Mouse (Mus musculus) thymus, adult 2 months (tissue): ENCODE measurements at regions not wholly inside any gene's neighbourhood (a gene's known extent, or its start where the extent isn't known, plus 50 kb on each side); places are given as distances from the start of the nearest gene placed in this dataset.
"Not testable (repeated sequence)": the region's sequence is repeated elsewhere in the genome, so short reads cannot be mapped to it uniquely, and the experiment has no call there.

ENCODE experiments used
- DNase-seq: peaks from one replicate; pipeline ENCODE4 v3.0.0; 2021
- H3K27ac ChIP-seq: fragments of 200-500 bp; 2 replicates; pipeline ENCODE4 v1.5.1; 2012; ENCODE audit warnings: low read length, control low read depth; ENCODE audit not compliant: control insufficient read depth, insufficient read depth
- H3K27me3 ChIP-seq: fragments of 200-500 bp; 2 replicates; pipeline ENCODE4 v1.6.1; 2012; ENCODE audit warnings: mild to moderate bottlenecking, low read length, moderate library complexity, mixed read lengths; ENCODE audit not compliant: control insufficient read depth, insufficient read depth
- H3K36me3 ChIP-seq: fragments of 200-500 bp; 2 replicates; pipeline ENCODE4 v1.6.1; 2012; ENCODE audit warnings: mild to moderate bottlenecking, low read length, moderate library complexity; ENCODE audit not compliant: control insufficient read depth, insufficient read depth
- H3K4me1 ChIP-seq: fragments of 200-500 bp; replicated peaks from 2 replicates; pipeline ENCODE4 v1.6.1; 2012; ENCODE audit warnings: low read length; ENCODE audit not compliant: control insufficient read depth, insufficient read depth
- H3K4me3 ChIP-seq: fragments of 200-500 bp; 2 replicates; pipeline ENCODE4 v1.5.1; 2012; ENCODE audit warnings: mild to moderate bottlenecking, low read length, control low read depth, moderate library complexity; ENCODE audit not compliant: control insufficient read depth, insufficient read depth
- CTCF ChIP-seq: fragments of 200-500 bp; IDR thresholded peaks from 2 replicates; pipeline ENCODE4 v1.5.1; 2012; ENCODE audit warnings: mild to moderate bottlenecking, control low read depth, low read length, moderate library complexity, borderline replicate concordance; ENCODE audit not compliant: control insufficient read depth, poor library complexity, insufficient read depth; ENCODE audit errors: extremely low read depth
- POLR2A ChIP-seq: fragments of 200-500 bp; IDR thresholded peaks from 2 replicates; pipeline ENCODE4 v1.6.1; 2012; ENCODE audit warnings: mild to moderate bottlenecking, low read length, control low read depth, moderate library complexity; ENCODE audit not compliant: control insufficient read depth, poor library complexity, insufficient read depth; ENCODE audit errors: extremely low read depth
- WGBS: fragments of 180-500 bp; shearing (Covaris S2); methylation state at CpG from one replicate; pipeline ENCODE4 v1.1.7; 2018; 5-methylcytosine and 5-hydroxymethylcytosine counted together

DNA sequence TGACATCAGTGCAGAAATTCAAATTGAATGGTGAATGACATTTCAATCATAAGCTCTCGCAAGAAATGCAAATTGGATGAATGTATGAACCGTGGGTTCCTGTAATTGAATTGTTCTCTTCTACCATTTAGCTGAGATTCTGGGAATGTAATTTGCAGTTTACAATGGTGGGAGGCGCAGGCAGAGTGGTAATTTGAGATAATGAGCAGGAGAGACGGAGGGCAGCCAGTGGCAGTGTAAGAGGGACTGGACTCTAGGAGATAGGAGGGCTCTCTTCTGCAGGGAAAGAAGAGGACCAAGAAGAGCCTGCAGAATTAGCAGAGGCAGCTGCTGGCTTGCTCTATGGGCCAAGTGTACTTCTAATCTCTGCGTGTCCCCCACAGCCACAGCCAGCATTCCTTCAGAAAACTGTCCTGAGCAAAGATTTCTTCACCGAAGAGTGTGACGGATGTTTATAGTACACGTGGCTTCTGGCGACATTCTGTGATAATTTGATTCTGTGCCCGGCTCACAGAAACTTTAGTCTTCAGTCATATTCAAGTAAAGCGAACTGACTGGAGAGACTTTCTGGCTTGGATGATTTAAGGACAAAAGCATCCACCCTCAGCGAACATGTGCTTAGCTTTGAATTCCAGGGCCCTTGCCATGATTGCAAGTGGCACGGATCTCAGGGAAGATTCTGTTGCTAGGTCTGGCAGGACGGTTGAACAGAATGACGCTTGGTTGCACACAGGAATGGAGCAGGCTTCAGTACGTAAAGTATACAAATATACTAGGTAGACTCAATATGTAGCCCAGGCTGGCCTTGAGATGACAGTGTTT lies 116.9 kb upstream of the Smlr1 start:
- no peak overlapping the region for H3K27ac ChIP-seq
- no peak for TF ChIP-seq POLR2A
- no peak for TF ChIP-seq CTCF
- WGBS = 90% methylated on average over 16 of the region's 16 CpGs

DNA sequence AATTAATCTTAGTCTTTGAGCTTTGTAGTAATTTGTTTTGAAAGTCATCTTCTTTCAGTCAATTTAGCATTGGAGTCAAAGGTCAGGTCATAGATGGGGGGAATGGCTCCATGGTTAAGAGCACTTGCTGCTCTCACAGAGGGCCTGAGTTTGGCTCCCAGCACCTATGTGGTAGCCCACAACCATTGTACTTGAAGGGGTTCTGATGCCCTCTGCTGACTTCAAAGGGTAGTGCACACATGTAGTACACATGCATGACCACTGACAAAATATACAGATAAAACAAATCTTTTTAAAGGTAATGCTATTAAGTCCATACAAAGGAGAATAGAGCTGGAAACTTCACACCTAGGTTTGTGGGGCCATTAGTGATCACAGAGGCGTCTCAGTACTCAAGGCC lies 111.7 kb upstream of the Smlr1 start:
- H3K27ac ChIP-seq = no peak overlapping the region
- 86% methylated on average over 1 of the region's 1 CpGs for WGBS
- H3K4me3 ChIP-seq = no peak overlapping the region
- DNase-seq = no peak
- no peaks in the 10 kb centered on the region for H3K4me1 ChIP-seq
- H3K36me3 ChIP-seq = no peaks in the 10 kb centered on the region
- no peak for TF ChIP-seq POLR2A
- TF ChIP-seq CTCF = no peak
- no peaks in the 10 kb centered on the region for H3K27me3 ChIP-seq

More for the DNA sequence above, 116.9 kb upstream of the Smlr1 start:
- H3K27me3 ChIP-seq = no peaks in the 10 kb centered on the region
- H3K36me3 ChIP-seq = no peaks in the 10 kb centered on the region
- no peaks in the 10 kb centered on the region for H3K4me1 ChIP-seq
- no peak for DNase-seq
- no peak overlapping the region for H3K4me3 ChIP-seq

DNA sequence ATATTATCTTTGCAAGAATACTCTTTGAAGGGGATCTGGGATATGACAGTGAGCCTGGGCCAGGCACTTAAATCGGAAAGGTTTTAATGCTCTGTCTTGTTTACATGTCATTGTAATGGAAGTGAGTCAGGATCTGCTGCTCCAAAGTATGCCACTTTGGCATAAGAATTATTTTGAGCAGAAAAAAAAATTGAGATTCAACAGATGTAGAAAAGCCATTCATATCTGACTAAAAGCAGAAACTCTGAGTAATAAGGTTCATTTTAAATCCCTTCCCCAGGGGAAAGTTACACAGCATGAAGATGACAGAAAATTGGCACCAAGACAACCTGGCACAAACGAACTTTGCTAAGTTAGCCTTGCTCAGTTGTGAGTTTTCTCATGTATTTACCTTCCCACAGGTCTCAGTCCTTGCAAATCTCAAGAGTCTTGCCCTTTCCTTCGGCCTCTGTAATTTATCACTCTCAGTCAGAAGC lies 107.5 kb upstream of the Smlr1 start:
- Histone ChIP-seq H3K27ac (no peak overlapping the region), H3K27me3 (no peaks in the 10 kb centered on the region), H3K4me3 (no peak overlapping the region), H3K36me3 (no peaks in the 10 kb centered on the region), H3K4me1 (no peaks in the 10 kb centered on the region)
- 69% methylated on average over 3 of the region's 3 CpGs for WGBS
- TF ChIP-seq POLR2A = no peak
- DNase-seq = no peak

DNA sequence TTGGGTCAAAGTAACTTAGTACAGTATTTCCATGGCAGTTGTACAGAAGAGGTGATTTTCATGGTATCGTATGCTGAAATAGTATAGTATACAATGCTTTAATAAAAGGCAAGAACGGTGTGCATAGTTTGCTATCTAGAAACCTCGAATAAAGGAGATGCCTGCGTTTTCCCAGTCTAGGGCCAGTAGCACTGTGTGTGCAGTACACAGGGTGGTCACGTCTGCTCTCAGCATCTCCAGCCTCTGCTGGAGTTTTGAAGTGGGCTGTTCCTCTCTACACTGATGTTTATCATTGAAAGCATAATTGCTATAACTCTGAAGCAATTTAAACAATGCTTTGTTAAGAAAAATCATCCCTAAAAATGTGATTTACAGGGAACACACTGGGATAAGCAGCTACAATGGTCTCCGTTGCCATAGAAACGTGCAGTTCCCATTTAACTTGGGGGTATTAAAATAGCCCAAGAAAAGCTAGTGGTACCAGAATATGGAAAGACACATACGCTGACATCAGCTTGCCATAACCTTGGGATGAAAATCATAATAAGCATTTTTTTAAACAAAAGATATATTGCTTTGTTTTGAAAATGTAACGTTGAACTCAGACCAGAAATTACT lies 106.1 kb upstream of the Smlr1 start:
- no peaks in the 10 kb centered on the region for H3K27me3 ChIP-seq

DNA sequence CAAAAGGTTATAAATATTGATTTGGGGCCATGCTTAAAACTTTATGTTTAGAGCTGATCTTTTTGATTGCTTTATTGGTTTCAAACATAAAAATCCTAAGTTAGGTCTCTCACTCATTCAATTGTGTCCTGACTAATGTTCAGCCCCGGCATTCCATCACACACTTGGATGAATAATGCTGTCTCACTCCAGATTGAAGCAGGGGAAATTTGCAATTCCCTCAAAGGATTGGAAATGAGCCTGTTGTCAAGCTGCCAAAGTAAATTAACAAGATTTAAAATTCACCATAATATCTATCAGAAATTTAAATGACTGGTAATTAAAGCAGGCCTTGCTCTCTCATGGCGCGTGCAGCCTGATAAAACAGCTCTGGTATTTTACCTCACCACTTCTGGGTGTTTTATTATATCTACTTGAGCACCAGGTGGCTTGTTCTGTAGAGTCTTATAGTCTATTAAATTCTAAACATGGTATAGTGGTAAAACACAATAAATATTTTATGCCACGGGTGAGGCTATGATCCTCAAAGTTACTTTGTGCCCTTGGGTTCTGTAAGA lies 97.1 kb upstream of the Smlr1 start:
- TF ChIP-seq POLR2A (no peak), CTCF (no peak)
- Histone ChIP-seq H3K4me3 (no peak overlapping the region), H3K4me1 (no peaks in the 10 kb centered on the region), H3K27ac (no peak overlapping the region), H3K36me3 (no peaks in the 10 kb centered on the region), H3K27me3 (no peaks in the 10 kb centered on the region)
- DNase-seq = no peak
- 93% methylated on average over 4 of the region's 4 CpGs for WGBS

More for the DNA sequence above, 106.1 kb upstream of the Smlr1 start:
- DNase-seq = no peak
- H3K4me1 ChIP-seq = no peaks in the 10 kb centered on the region
- no peak for TF ChIP-seq CTCF
- TF ChIP-seq POLR2A = no peak
- H3K36me3 ChIP-seq = no peaks in the 10 kb centered on the region
- no peak overlapping the region for H3K27ac ChIP-seq
- WGBS = 94% methylated on average over 9 of the region's 9 CpGs
- H3K4me3 ChIP-seq = no peak overlapping the region

DNA sequence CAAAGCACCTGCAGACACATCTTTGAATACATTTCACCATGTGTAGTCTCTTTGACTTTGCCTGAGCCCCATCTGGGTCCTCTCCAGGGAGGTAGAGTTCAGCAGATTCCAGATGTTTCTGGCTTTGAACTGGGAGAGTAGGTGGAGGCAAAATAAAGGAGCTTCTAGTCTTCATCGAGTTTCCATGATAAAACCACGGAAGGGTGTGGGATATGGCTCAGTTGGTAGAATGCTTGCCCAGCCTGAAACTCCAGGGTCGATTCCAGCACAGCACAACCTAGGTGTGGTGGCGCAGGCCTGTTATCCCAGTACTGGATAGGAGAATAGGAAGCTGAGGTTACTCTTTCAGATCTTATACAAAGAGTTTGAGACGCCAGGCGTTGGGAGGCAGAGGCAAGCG lies 96.2 kb upstream of the Smlr1 start:
- TF ChIP-seq CTCF (no peak), POLR2A (no peak)
- Histone ChIP-seq H3K4me1 (no peaks in the 10 kb centered on the region), H3K27me3 (no peaks in the 10 kb centered on the region), H3K27ac (no peak overlapping the region), H3K4me3 (no peak overlapping the region), H3K36me3 (no peaks in the 10 kb centered on the region)
- 91% methylated on average over 7 of the region's 7 CpGs for WGBS
- no peak for DNase-seq

DNA sequence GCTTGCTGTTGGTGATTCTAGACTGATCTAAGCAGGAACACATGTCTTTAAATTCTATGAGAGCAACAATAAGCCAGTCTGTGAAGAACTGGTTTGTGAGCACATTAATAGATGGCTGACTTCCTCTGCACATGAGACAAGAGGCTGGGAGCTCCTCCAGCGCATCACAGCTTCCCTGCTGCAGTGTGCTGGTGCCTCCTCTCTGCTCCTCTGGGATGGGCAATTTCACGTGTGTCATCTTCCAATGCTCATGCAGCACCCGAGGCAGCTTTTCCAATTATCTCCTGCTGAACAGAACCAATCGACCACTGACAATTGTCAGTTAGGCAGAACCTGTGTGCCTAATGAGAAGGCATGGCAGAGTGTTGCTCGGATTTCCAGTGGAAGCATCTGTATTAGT lies 86.5 kb upstream of the Smlr1 start:
- no peak for DNase-seq
- no peak overlapping the region for H3K4me3 ChIP-seq
- 89% methylated on average over 5 of the region's 5 CpGs for WGBS
- H3K27ac ChIP-seq = no peak overlapping the region
- no peak for TF ChIP-seq CTCF
- no peak for TF ChIP-seq POLR2A
- H3K27me3 ChIP-seq = no peaks in the 10 kb centered on the region
- H3K36me3 ChIP-seq = no peaks in the 10 kb centered on the region
- peaks cover 2% of the 10 kb centered on the region; the same call in 1 of the 2 replicates for H3K4me1 ChIP-seq

DNA sequence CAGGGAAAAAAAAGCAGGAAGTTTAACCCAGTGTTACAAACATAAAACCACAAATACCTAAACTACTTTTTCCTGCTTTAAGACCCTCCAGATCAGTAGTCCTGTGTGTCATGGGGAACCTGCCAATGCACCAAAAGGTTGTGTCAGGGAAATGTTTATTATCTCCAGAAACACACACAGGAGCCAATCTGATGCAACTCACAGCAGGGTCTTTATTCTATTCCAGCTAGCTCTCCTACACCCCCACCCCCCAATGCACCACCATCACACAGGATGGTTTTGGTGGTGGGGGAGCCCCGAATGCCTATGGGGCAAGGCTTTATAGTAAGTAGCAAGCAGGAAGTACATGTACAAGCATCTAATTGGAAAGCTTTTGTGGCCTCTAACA lies 85.7 kb upstream of the Smlr1 start:
- WGBS = 3% methylated on average over 1 of the region's 1 CpGs
- not testable (repeated sequence) for H3K36me3 ChIP-seq, H3K27ac ChIP-seq, H3K4me1 ChIP-seq, H3K4me3 ChIP-seq, DNase-seq, H3K27me3 ChIP-seq
